Mouse (Mus musculus) megakaryocyte, embryonic 14.5 days (primary cell): Measurements from ENCODE around the gene Copz2.

ENCODE experiments used
- FLI1 ChIP-seq: IDR thresholded peaks from 2 replicates; pipeline ENCODE4 v1.6.1; 2012; ENCODE audit warnings: low read length, inconsistent platforms, mixed read lengths
- GATA1 ChIP-seq: IDR thresholded peaks from 3 replicates; pipeline ENCODE4 v1.6.1; 2012; ENCODE audit warnings: mixed read lengths, low read length, inconsistent platforms, borderline replicate concordance

DNA sequence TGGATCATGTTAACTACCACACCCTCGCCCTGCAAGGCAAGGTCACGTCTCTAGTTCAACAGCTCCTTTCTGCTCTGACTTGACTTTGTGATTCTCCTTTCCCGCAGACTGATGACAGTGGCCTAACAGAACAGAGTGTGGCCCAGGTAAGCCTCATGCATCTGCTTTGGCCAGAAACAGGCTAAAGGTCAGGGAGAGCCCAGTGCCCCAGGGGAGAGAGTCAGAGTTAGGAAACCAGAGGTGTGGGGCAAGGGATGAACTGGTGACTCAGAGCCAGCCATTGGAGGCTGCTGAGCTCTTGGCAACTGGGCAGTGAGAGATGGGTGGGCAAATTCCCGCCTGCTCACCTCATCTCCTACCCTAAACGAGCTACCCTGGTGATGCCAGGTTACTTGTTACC lies 7.8 kb downstream of the Copz2 start:
- no peak for TF ChIP-seq GATA1
- TF ChIP-seq FLI1, result no peak
